Mouse (Mus musculus): ENCODE data around the gene Hipk2. TPM values are rescaled to one million over a fixed set of nuclear protein-coding genes. Genes with fewer than 3 reads are reported as not detected.

Gene Hipk2
- polyA plus RNA-seq, 1 experiment from 2014 or later: 20.4 TPM

DNA sequence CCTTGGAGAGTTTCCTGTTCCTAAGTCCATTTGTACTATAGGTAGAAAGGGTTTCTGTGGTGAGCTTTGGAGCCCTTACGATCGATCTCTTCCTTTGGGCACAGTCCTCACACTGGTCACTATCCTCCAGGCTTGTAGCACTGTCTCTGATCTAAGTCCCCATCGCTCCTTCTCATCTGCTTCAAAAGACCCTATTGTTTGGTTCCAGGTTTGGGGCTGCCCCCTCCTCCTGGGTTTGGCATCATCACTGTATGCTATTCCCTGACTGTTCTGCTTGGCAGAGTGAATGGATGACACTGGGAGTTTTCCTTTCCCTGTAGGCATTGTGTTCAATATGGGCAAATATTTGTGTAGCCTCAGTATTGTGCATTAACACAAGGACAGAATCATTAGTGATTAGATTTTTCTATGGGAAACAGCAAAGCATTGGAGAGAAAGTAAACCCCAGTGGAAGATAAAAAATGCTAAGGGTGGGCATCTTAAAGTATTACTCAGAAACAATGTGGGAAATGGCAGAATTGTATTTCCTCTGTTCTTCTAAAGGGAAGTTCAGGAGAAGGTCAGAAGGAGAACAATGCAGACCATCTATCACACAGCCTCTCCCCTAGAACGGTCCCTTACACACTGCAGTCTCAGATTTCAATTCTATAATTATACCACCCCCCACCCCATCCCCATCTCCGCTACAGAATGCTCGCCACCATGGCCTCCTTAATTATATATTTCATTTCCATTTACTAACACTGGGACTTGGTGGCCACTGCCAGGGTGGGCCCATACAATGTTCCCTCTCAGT, 114.9 kb downstream of the Hipk2 start:
- Histone ChIP-seq H3K36me3 (ENCODE audit: insufficient read depth, low read length) (peaks cover 2% of the 10 kb centered on the region; the same call in 1 of the 2 replicates), H3K9ac (ENCODE audit: low read depth, low read length) (no peak overlapping the region), H3K27me3 (ENCODE audit: insufficient read depth, low read length) (no peaks in the 10 kb centered on the region), H3K4me1 (replicated peaks; ENCODE audit: insufficient read depth, low read length) (no peaks in the 10 kb centered on the region; the same call in 1 of the 2 replicates), H3K4me2 (ENCODE audit: low read length) (no peak overlapping the region), H3K9me3 (replicated peaks; ENCODE audit: low read length) (no peaks in the 10 kb centered on the region), H3K27ac (peak overlapping the region; percentile 67), H3K4me3 (replicated peaks; ENCODE audit: low read depth, low read length) (no peak overlapping the region)
- peak; percentile 65 for DNase-seq (ENCODE audit: low spot score)
- TF ChIP-seq CTCF (IDR thresholded peaks at IDR 0.05; ENCODE audit: low read depth): no peak
- WGBS: 58% methylated on average over 6 of the region's 6 CpGs
- no peak; the same call in 1 of the 2 replicates for ATAC-seq (replicated peaks; ENCODE audit: low FRiP score, low read depth)

DNA sequence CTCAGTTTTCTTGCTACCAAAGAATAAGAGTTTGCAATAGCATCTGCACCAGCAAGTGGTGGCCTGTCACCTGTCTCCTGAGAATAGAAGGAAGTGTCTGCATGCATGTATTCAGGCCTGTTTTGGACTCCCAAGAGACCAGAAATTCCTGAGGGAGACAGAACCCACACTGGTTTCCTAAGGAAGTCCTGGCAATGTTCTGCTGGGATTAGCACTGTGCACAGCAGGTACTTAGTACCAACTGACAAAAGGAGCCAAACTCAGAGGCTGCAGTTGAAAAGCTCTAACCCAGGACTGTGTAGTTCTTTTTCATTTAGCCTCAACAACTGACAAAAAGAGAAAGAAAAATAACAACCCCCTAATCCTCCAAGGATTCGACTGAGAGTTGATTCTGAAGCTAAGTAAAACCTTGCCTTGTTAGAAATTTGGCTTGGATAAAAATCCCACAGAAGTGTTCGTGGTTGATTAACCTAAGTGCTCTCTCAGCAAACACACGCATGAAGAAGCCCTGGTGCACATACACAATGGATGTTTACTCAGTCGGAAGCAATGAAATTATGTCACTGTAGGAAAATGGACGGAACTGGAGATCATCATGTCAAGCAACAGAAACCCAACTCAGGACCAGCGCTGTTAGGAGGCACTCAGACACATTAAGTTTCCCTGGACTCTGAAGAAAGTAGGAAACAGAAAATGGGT, 115.9 kb downstream of the Hipk2 start:
- TF ChIP-seq CTCF (IDR thresholded peaks at IDR 0.05; ENCODE audit: low read depth): no peak
- ATAC-seq (replicated peaks; ENCODE audit: low FRiP score, low read depth): no peak
- WGBS: 56% methylated on average over 6 of the region's 6 CpGs
- Histone ChIP-seq H3K27me3 (ENCODE audit: insufficient read depth, low read length) (no peaks in the 10 kb centered on the region), H3K4me1 (replicated peaks; ENCODE audit: insufficient read depth, low read length) (no peaks in the 10 kb centered on the region; the same call in 1 of the 2 replicates), H3K9me3 (replicated peaks; ENCODE audit: low read length) (no peaks in the 10 kb centered on the region), H3K9ac (ENCODE audit: low read depth, low read length) (no peak overlapping the region), H3K4me2 (ENCODE audit: low read length) (no peak overlapping the region), H3K36me3 (ENCODE audit: insufficient read depth, low read length) (no peaks in the 10 kb centered on the region), H3K4me3 (replicated peaks; ENCODE audit: low read depth, low read length) (no peak overlapping the region), H3K27ac (peak overlapping the region; percentile 67)
- DNase-seq (ENCODE audit: low spot score): no peak

DNA sequence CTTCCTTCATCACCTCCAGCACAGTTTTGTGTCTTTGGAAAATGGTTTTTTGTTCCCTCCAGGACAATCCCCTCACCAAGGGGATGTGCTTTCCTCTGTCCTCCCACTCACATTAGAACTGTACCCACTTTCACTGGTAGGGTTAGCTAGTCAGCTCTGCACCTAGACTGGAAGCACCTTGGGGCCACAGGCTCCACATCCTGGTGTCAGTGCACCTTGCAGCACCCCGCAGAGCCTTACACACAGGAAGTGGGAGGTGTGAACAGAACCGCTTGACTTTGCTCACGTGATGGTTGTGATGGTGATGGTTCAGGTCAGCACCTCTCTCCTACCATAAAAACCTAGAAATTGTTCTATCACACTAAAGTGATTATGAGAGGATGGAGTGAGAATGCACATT, 116.8 kb downstream of the Hipk2 start:
- no peaks in the 10 kb centered on the region for H3K27me3 ChIP-seq (ENCODE audit: insufficient read depth, low read length)
- H3K4me3 ChIP-seq (replicated peaks; ENCODE audit: low read depth, low read length): no peak overlapping the region
- no peak overlapping the region for H3K9ac ChIP-seq (ENCODE audit: low read depth, low read length)
- ATAC-seq (replicated peaks; ENCODE audit: low FRiP score, low read depth): no peak
- H3K4me1 ChIP-seq (replicated peaks; ENCODE audit: insufficient read depth, low read length): no peaks in the 10 kb centered on the region; the same call in 1 of the 2 replicates
- H3K4me2 ChIP-seq (ENCODE audit: low read length): no peak overlapping the region
- H3K9me3 ChIP-seq (replicated peaks; ENCODE audit: low read length): no peaks in the 10 kb centered on the region
- no peak for TF ChIP-seq CTCF (IDR thresholded peaks at IDR 0.05; ENCODE audit: low read depth)
- no peak for DNase-seq (ENCODE audit: low spot score)
- no peak overlapping the region for H3K27ac ChIP-seq
- 81% methylated on average over 3 of the region's 3 CpGs for WGBS
- H3K36me3 ChIP-seq (ENCODE audit: insufficient read depth, low read length): no peaks in the 10 kb centered on the region

DNA sequence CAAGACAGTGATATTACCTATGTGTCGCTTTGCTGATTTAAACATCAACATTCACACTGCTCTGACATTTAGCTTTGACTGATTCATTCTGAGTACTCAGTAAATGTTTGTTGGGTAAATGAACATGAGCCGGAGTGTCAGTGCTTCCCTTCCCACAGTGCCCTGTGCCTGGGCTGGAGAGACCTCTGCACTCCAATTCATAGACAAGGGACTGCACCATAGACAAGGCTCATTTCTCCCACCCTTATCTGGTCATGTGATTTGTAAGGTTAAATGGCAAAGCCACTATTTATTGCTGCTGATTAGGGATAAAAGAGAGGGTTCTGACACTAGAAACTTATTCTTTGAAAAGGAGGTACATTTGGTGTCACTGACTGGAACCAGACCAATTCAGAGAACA, 118.4 kb downstream of the Hipk2 start:
- ATAC-seq (replicated peaks; ENCODE audit: low FRiP score, low read depth) (no peak), DNase-seq (ENCODE audit: low spot score) (no peak)
- TF ChIP-seq CTCF (IDR thresholded peaks at IDR 0.05; ENCODE audit: low read depth): no peak

DNA sequence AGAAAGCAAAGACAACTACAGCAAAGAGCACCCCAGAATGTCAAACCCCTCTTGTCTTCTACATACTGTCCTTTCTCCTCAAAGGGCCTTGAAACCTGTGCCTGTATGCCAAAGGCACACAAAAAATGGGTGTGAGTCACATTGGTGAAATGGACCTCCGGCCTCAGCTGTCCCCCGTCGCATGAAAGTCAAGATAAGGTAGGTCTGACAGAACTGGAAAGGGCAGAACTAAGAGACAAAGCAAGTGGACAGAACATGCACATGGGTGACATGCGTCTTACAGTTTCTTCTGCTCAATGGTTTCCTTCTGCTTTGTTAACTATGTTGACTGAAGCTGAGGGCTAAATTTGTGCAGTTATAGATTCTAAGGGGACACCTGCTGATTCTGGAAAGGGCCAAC, 119.0 kb downstream of the Hipk2 start:
- H3K27me3 ChIP-seq (ENCODE audit: insufficient read depth, low read length): no peaks in the 10 kb centered on the region
- no peaks in the 10 kb centered on the region; the same call in 1 of the 2 replicates for H3K4me1 ChIP-seq (replicated peaks; ENCODE audit: insufficient read depth, low read length)
- no peak for DNase-seq (ENCODE audit: low spot score)
- no peaks in the 10 kb centered on the region for H3K36me3 ChIP-seq (ENCODE audit: insufficient read depth, low read length)
- no peak for TF ChIP-seq CTCF (IDR thresholded peaks at IDR 0.05; ENCODE audit: low read depth)
- no peak overlapping the region for H3K4me2 ChIP-seq (ENCODE audit: low read length)
- no peaks in the 10 kb centered on the region for H3K9me3 ChIP-seq (replicated peaks; ENCODE audit: low read length)
- no peak overlapping the region for H3K9ac ChIP-seq (ENCODE audit: low read depth, low read length)
- H3K4me3 ChIP-seq (replicated peaks; ENCODE audit: low read depth, low read length): no peak overlapping the region
- WGBS: 91% methylated on average over 4 of the region's 4 CpGs
- no peak for ATAC-seq (replicated peaks; ENCODE audit: low FRiP score, low read depth)
- H3K27ac ChIP-seq: no peak overlapping the region

More for the DNA sequence above, 118.4 kb downstream of the Hipk2 start:
- H3K9me3 ChIP-seq (replicated peaks; ENCODE audit: low read length): no peaks in the 10 kb centered on the region
- no peak overlapping the region for H3K9ac ChIP-seq (ENCODE audit: low read depth, low read length)
- no peak overlapping the region for H3K4me2 ChIP-seq (ENCODE audit: low read length)
- no peaks in the 10 kb centered on the region for H3K36me3 ChIP-seq (ENCODE audit: insufficient read depth, low read length)
- H3K27ac ChIP-seq: no peak overlapping the region
- no peak overlapping the region for H3K4me3 ChIP-seq (replicated peaks; ENCODE audit: low read depth, low read length)
- 81% methylated on average over 2 of the region's 2 CpGs for WGBS
- H3K27me3 ChIP-seq (ENCODE audit: insufficient read depth, low read length): no peaks in the 10 kb centered on the region
- no peaks in the 10 kb centered on the region; the same call in 1 of the 2 replicates for H3K4me1 ChIP-seq (replicated peaks; ENCODE audit: insufficient read depth, low read length)

DNA sequence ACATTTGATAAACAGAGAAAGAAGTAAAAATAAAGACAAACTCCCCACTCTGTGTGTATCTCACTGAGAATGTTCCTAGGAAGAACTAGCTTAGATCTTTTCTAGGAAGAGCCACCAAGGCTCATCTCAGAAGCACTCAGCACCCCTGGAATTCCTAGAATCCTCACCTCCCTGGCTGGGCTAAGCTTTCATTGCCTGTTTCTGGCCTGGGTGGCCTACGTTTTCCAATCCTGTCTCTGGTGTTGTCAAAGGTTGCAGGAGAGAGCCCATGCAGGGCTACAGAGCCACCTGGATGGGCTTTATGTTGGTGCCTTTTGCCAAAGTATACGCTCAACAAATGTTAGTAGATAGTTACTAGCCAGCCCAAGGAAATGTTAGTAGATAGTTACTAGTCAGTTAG, 120.0 kb downstream of the Hipk2 start:
- TF ChIP-seq CTCF (IDR thresholded peaks at IDR 0.05; ENCODE audit: low read depth): no peak
- Histone ChIP-seq H3K27me3 (ENCODE audit: insufficient read depth, low read length) (no peaks in the 10 kb centered on the region), H3K4me1 (replicated peaks; ENCODE audit: insufficient read depth, low read length) (no peaks in the 10 kb centered on the region), H3K9ac (ENCODE audit: low read depth, low read length) (no peak overlapping the region), H3K27ac (no peak overlapping the region), H3K36me3 (ENCODE audit: insufficient read depth, low read length) (no peaks in the 10 kb centered on the region), H3K4me2 (ENCODE audit: low read length) (no peak overlapping the region), H3K4me3 (replicated peaks; ENCODE audit: low read depth, low read length) (no peak overlapping the region), H3K9me3 (replicated peaks; ENCODE audit: low read length) (no peaks in the 10 kb centered on the region)
- DNase-seq (ENCODE audit: low spot score) (no peak), ATAC-seq (replicated peaks; ENCODE audit: low FRiP score, low read depth) (no peak)
- WGBS: 89% methylated on average over 2 of the region's 2 CpGs
